Comparison of ENCODE assay signal across 8 mouse cellular contexts in the genomic region with DNA sequence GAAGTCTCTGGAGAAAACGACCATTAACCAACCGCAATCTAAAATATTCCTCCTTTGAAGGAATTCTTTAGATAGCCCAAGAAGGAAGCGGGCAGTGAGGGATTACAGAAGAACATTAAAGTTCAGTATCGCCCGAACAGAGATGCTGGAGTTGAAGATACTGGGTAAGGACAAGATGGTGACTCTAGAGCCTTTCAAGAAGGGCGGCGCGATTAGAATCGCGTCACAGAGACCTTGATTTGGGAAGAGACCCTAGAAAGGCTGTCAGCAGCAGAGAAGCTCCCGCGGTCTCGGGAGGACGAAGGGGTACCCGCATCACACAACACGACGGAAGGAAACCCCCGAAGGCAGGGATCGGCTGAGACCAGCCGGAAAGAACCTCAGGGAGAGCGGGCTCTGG. TPM values are rescaled to one million over a fixed set of nuclear protein-coding genes. Genes with fewer than 3 reads are reported as not detected.
A peak's percentile ranks its signal among the peaks of the same experiment; 100 is the strongest.
DNase-seq lines count a peak whose midpoint lies in the region; ATAC-seq and TF ChIP-seq lines count a peak whose summit lies in the region.

No protein-coding gene starts in this region.

- TF ChIP-seq CTCF in liver, adult 2 months (IDR thresholded peaks at IDR 0.05; ENCODE audit: low read depth, low read length), result no peak
- TF ChIP-seq CTCF in cortical plate, adult 2 months (IDR thresholded peaks at IDR 0.05; ENCODE audit: extremely low read depth, insufficient read depth, low read length), result no peak

- no peaks in the 10 kb centered on the region for H3K9me3 ChIP-seq in intestine, embryonic 14.5 days (ENCODE audit: control insufficient read depth, low read length)
- H3K9me3 ChIP-seq in neural tube, embryonic 12.5 days, result no peaks in the 10 kb centered on the region

- H3K36me3 ChIP-seq in liver, adult 2 months (ENCODE audit: control insufficient read depth, insufficient read depth, low read length), result peaks cover 11% of the 10 kb centered on the region; the same call in 1 of the 2 replicates
- peaks cover 20% of the 10 kb centered on the region for H3K36me3 ChIP-seq in intestine, embryonic 14.5 days (ENCODE audit: control insufficient read depth, insufficient read depth, low read length)
- H3K36me3 ChIP-seq in neural tube, embryonic 12.5 days, result peaks cover 15% of the 10 kb centered on the region

- no peak for DNase-seq in liver, adult 2 months (ENCODE audit: extremely low read depth, low read depth, low spot score)
- no peak for DNase-seq in liver
- DNase-seq in intestine, embryonic 14.5 days (ENCODE audit: low spot score), result no peak
- no peak for DNase-seq in adrenal gland, adult (ENCODE audit: inconsistent age in 2 of 2, low spot score in 1 of 2)
- DNase-seq in kidney, adult 11 months, result no peak
- no peak for DNase-seq in lung, postnatal 4 days

- peak overlapping the region; percentile 82 for H3K9ac ChIP-seq in liver, adult 2 months (ENCODE audit: low read depth, low read length)
- peak overlapping the region; percentile 79 for H3K9ac ChIP-seq in intestine, embryonic 14.5 days (ENCODE audit: low read length)
- H3K9ac ChIP-seq in neural tube, embryonic 12.5 days, result peak overlapping the region; percentile 64

- peaks cover 10% of the 10 kb centered on the region for H3K4me1 ChIP-seq in liver, adult 2 months (ENCODE audit: control insufficient read depth, insufficient read depth, low read length)
- H3K4me1 ChIP-seq in cortical plate, adult 2 months (ENCODE audit: control insufficient read depth, insufficient read depth, low read length), result peaks cover 2% of the 10 kb centered on the region; the same call in 1 of the 2 replicates
- peaks cover 15% of the 10 kb centered on the region for H3K4me1 ChIP-seq in intestine, embryonic 14.5 days (replicated peaks; ENCODE audit: control insufficient read depth, insufficient read depth, low read length)
- H3K4me1 ChIP-seq in neural tube, embryonic 12.5 days, result peaks cover 21% of the 10 kb centered on the region

- peak overlapping the region; percentile 82 for H3K4me2 ChIP-seq in intestine, embryonic 14.5 days (ENCODE audit: low read length)
- H3K4me2 ChIP-seq in neural tube, embryonic 12.5 days (replicated peaks), result peak overlapping the region; percentile 68

- no peaks in the 10 kb centered on the region for H3K79me2 ChIP-seq in liver, adult 2 months (ENCODE audit: control insufficient read depth, insufficient read depth, low read length)

- under 1% methylated on average over 21 of the region's 21 CpGs for WGBS in liver, adult 2 months
- 1% methylated on average over 21 of the region's 21 CpGs for WGBS in intestine, embryonic 14.5 days
- whole genome bisulfite sequencing in neural tube, embryonic 12.5 days, result 4% methylated on average over 21 of the region's 21 CpGs

- H3K27ac ChIP-seq in liver, adult 2 months (replicated peaks; ENCODE audit: insufficient read depth, low read depth, low read length), result peak overlapping the region; percentile 52
- H3K27ac ChIP-seq in cortical plate, adult 2 months (ENCODE audit: insufficient read depth, low read length), result peak overlapping the region; percentile 70
- H3K27ac ChIP-seq in intestine, embryonic 14.5 days (ENCODE audit: low read depth), result peak overlapping the region; percentile 87
- 0 out of 2 replicates have a peak overlapping the region, but pooled peaks have one; percentile 26 for H3K27ac ChIP-seq in neural tube, embryonic 12.5 days

- ATAC-seq in intestine, embryonic 14.5 days (replicated peaks; ENCODE audit: low FRiP score, low TSS enrichment, low read depth), result no peak
- no peak for ATAC-seq in neural tube, embryonic 12.5 days (ENCODE audit: low FRiP score, low read depth)

- peak overlapping the region; percentile 76 for H3K4me3 ChIP-seq in liver, adult 2 months (ENCODE audit: insufficient read depth, low read depth, low read length)
- peak overlapping the region; percentile 51 for H3K4me3 ChIP-seq in cortical plate, adult 2 months (ENCODE audit: insufficient read depth, low read length)
- peak overlapping the region; percentile 76 for H3K4me3 ChIP-seq in intestine, embryonic 14.5 days (ENCODE audit: low read depth, low read length)
- peak overlapping the region; percentile 65 for H3K4me3 ChIP-seq in neural tube, embryonic 12.5 days

- H3K27me3 ChIP-seq in liver, adult 2 months (ENCODE audit: control insufficient read depth, insufficient read depth, low read length), result no peaks in the 10 kb centered on the region
- H3K27me3 ChIP-seq in intestine, embryonic 14.5 days (replicated peaks; ENCODE audit: control insufficient read depth, insufficient read depth, low read length), result peaks cover 11% of the 10 kb centered on the region; the same call in 1 of the 2 replicates
- H3K27me3 ChIP-seq in neural tube, embryonic 12.5 days (replicated peaks), result no peaks in the 10 kb centered on the region

- TF ChIP-seq POLR2A in liver, adult 2 months (IDR thresholded peaks at IDR 0.05; ENCODE audit: extremely low read depth, insufficient read depth, low read length), result no peak
- TF ChIP-seq POLR2A in cortical plate, adult 2 months (IDR thresholded peaks at IDR 0.05; ENCODE audit: extremely low read depth, insufficient read depth, low read length), result no peak

RNA-seq across cellular contexts. Expression of a gene that starts 0.4 kb away (rescaled TPM):
- 2.6 and 3.4 TPM in 2 replicates for total RNA-seq in liver, adult 2 months (2014; rRNA removed)
- polyA plus RNA-seq in liver, adult 2 months (2012; rRNA removed), result 1.9 and 2.3 TPM in 2 replicates
- 11.0 and 11.7 TPM in 2 replicates for polyA plus RNA-seq in cortical plate, adult 2 months (2012; rRNA removed)
- 28.3 and 36.5 TPM in 2 replicates for polyA plus RNA-seq in intestine, embryonic 14.5 days (2014; fragmentation: Nextera tagmentation; extraction: Ambion mirVana)
- 12.3 and 13.8 TPM in 2 replicates for polyA plus RNA-seq in neural tube, embryonic 12.5 days (2016; fragmentation: Nextera tagmentation; extraction: Ambion mirVana)

RNA-seq across cellular contexts. Expression of a gene that starts 3.9 kb away (rescaled TPM):
- total RNA-seq in liver, adult 2 months (2014; rRNA removed), result not detected in 2 replicates
- polyA plus RNA-seq in liver, adult 2 months (2012; rRNA removed), result not detected in 2 replicates
- 1.2 and 1.4 TPM in 2 replicates for polyA plus RNA-seq in cortical plate, adult 2 months (2012; rRNA removed)
- polyA plus RNA-seq in intestine, embryonic 14.5 days (2014; fragmentation: Nextera tagmentation; extraction: Ambion mirVana), result 0.75 and 0.76 TPM in 2 replicates
- polyA plus RNA-seq in neural tube, embryonic 12.5 days (2016; fragmentation: Nextera tagmentation; extraction: Ambion mirVana), result 1.1 TPM in 1 of 2 replicates, not detected in the other

RNA-seq across cellular contexts. Expression of a gene that starts 48.0 kb away (rescaled TPM):
- total RNA-seq in liver, adult 2 months (2014; rRNA removed), result 13.2 and 16.4 TPM in 2 replicates
- 5.1 and 5.4 TPM in 2 replicates for polyA plus RNA-seq in liver, adult 2 months (2012; rRNA removed)
- 52.5 and 53.3 TPM in 2 replicates for polyA plus RNA-seq in cortical plate, adult 2 months (2012; rRNA removed)
- 49.9 and 51.0 TPM in 2 replicates for polyA plus RNA-seq in intestine, embryonic 14.5 days (2014; fragmentation: Nextera tagmentation; extraction: Ambion mirVana)
- 55.4 and 57.9 TPM in 2 replicates for polyA plus RNA-seq in neural tube, embryonic 12.5 days (2016; fragmentation: Nextera tagmentation; extraction: Ambion mirVana)

Comparison
In these comparisons a context has a peak if more than half of its experiments do, and no peak if none do; other contexts are left out.
1. H3K27ac ChIP-seq: peak in every context shown above with its lines; median percentile 87 in intestine, embryonic 14.5 days; 70 in cortical plate, adult 2 months; 52 in liver, adult 2 months; 26 in neural tube, embryonic 12.5 days.